Comparison of ENCODE assay signal across 10 mouse cellular contexts in genomic region chr12:76308436-76308835, GRCm38 (mm10). TPM values are rescaled to one million over a fixed set of nuclear protein-coding genes. Genes with fewer than 3 reads are reported as not detected.
A peak's percentile ranks its signal among the peaks of the same experiment; 100 is the strongest.
DNase-seq lines count a peak whose midpoint lies in the region; ATAC-seq lines count a peak whose summit lies in the region.
"Had no signal": no experiment of that assay in that cellular context is flagged by ENCODE, and none has a peak within 500 bp of the region (broad histone marks: within the 10 kb centered on the region; RNA-seq: fewer than 3 reads in every experiment).

No protein-coding gene starts in this region.

- H3K4me1 ChIP-seq in heart, embryonic 10.5 days = peaks cover 52% of the 10 kb centered on the region
- peaks cover 21% of the 10 kb centered on the region; the same call in 1 of the 2 replicates for H3K4me1 ChIP-seq in liver, embryonic 12.5 days
- peaks cover 15% of the 10 kb centered on the region; the same call in 1 of the 2 replicates for H3K4me1 ChIP-seq in embryonic facial prominence, embryonic 12.5 days
- H3K4me1 ChIP-seq in midbrain, embryonic 13.5 days (replicated peaks) = peaks cover 19% of the 10 kb centered on the region

- intact Hi-C loops in left cerebral cortex, postnatal 14 days (cut with DNase I) = no loop called here

- H3K4me3 ChIP-seq in heart, embryonic 10.5 days = no peak overlapping the region
- no peak overlapping the region for H3K4me3 ChIP-seq in liver, embryonic 12.5 days
- H3K4me3 ChIP-seq in embryonic facial prominence, embryonic 12.5 days = no peak overlapping the region
- no peak overlapping the region for H3K4me3 ChIP-seq in midbrain, embryonic 13.5 days (replicated peaks)

- peak overlapping the region; percentile 87 for H3K27ac ChIP-seq in heart, embryonic 10.5 days
- H3K27ac ChIP-seq in liver, embryonic 12.5 days = 0 out of 2 replicates have a peak overlapping the region, but pooled peaks have one; percentile 25
- peak overlapping the region; percentile 31; the same call in 1 of the 2 replicates for H3K27ac ChIP-seq in embryonic facial prominence, embryonic 12.5 days
- H3K27ac ChIP-seq in midbrain, embryonic 13.5 days = 0 out of 2 replicates have a peak overlapping the region, but pooled peaks have one; percentile 21

- ATAC-seq in liver, embryonic 12.5 days = no peak
- no peak for ATAC-seq in embryonic facial prominence, embryonic 12.5 days (ENCODE audit: insufficient number of reproducible peaks, insufficient read depth, low FRiP score, low TSS enrichment)
- ATAC-seq in midbrain, embryonic 13.5 days = no peak

- H3K36me3 ChIP-seq in heart, embryonic 10.5 days = peaks cover 55% of the 10 kb centered on the region
- H3K36me3 ChIP-seq in liver, embryonic 12.5 days = peaks cover 99% of the 10 kb centered on the region
- H3K36me3 ChIP-seq in embryonic facial prominence, embryonic 12.5 days = peaks cover 30% of the 10 kb centered on the region
- H3K36me3 ChIP-seq in midbrain, embryonic 13.5 days = peaks cover 43% of the 10 kb centered on the region

- no peak overlapping the region for H3K4me2 ChIP-seq in liver, embryonic 12.5 days
- H3K4me2 ChIP-seq in embryonic facial prominence, embryonic 12.5 days (replicated peaks) = no peak overlapping the region
- no peak overlapping the region for H3K4me2 ChIP-seq in midbrain, embryonic 13.5 days (replicated peaks)

- no peak for DNase-seq in heart, embryonic 10.5 days (ENCODE audit: low spot score)
- no peak for DNase-seq in heart, adult 9 months (ENCODE audit: low spot score in 2 of 2)
- DNase-seq in liver = no peak
- no peak for DNase-seq in cerebellum, postnatal 25 days
- DNase-seq in left cerebral cortex, postnatal 14 days (ENCODE audit: low spot score in 2 of 2) = no peak
- DNase-seq: kidney, adult 9 months; retina, postnatal 1 day had no signal

- 81% methylated on average over 5 of the region's 5 CpGs for WGBS in heart, embryonic 10.5 days
- 84% methylated on average over 5 of the region's 5 CpGs for WGBS in liver, embryonic 12.5 days (ENCODE audit: insufficient replicate concordance)
- 87% methylated on average over 5 of the region's 5 CpGs for WGBS in embryonic facial prominence, embryonic 12.5 days
- 89% methylated on average over 5 of the region's 5 CpGs for WGBS in midbrain, embryonic 13.5 days

- no peaks in the 10 kb centered on the region for H3K9me3 ChIP-seq in heart, embryonic 10.5 days
- no peaks in the 10 kb centered on the region for H3K9me3 ChIP-seq in liver, embryonic 12.5 days (replicated peaks)
- H3K9me3 ChIP-seq in embryonic facial prominence, embryonic 12.5 days = no peaks in the 10 kb centered on the region
- no peaks in the 10 kb centered on the region for H3K9me3 ChIP-seq in midbrain, embryonic 13.5 days

- no peaks in the 10 kb centered on the region for H3K27me3 ChIP-seq in heart, embryonic 10.5 days (ENCODE audit: insufficient read depth, poor library complexity, severe bottlenecking)
- H3K27me3 ChIP-seq in liver, embryonic 12.5 days (replicated peaks) = no peaks in the 10 kb centered on the region
- no peaks in the 10 kb centered on the region for H3K27me3 ChIP-seq in embryonic facial prominence, embryonic 12.5 days
- H3K27me3 ChIP-seq in midbrain, embryonic 13.5 days = no peaks in the 10 kb centered on the region

- H3K9ac ChIP-seq in liver, embryonic 12.5 days = no peak overlapping the region
- no peak overlapping the region for H3K9ac ChIP-seq in embryonic facial prominence, embryonic 12.5 days
- H3K9ac ChIP-seq in midbrain, embryonic 13.5 days (replicated peaks) = no peak overlapping the region

RNA-seq across cellular contexts. Expression of gene Akap5, which starts 16.3 kb away (rescaled TPM):
- 9.5 and 12.3 TPM in 2 replicates for polyA plus RNA-seq in heart, embryonic 10.5 days (2016; fragmentation: Nextera tagmentation; extraction: Ambion mirVana)
- 0.98 and 1.0 TPM in 2 replicates for polyA plus RNA-seq in liver, embryonic 12.5 days (2016; fragmentation: Nextera tagmentation; extraction: Ambion mirVana)
- 1.9 and 2.3 TPM in 2 replicates for polyA plus RNA-seq in embryonic facial prominence, embryonic 12.5 days (2016; fragmentation: Nextera tagmentation; extraction: Ambion mirVana)
- polyA plus RNA-seq in midbrain, embryonic 13.5 days (2015; fragmentation: Nextera tagmentation; extraction: Ambion mirVana) = 6.5 and 6.9 TPM in 2 replicates
- 100 to 1,000 TPM; 109 to 111 TPM for total RNA-seq in left cerebral cortex, postnatal 14 days (2021)

RNA-seq across cellular contexts. Expression of gene Mthfd1, which starts 53.3 kb away (rescaled TPM):
- 65.1 and 80.8 TPM in 2 replicates for polyA plus RNA-seq in heart, embryonic 10.5 days (2016; fragmentation: Nextera tagmentation; extraction: Ambion mirVana)
- polyA plus RNA-seq in liver, embryonic 12.5 days (2016; fragmentation: Nextera tagmentation; extraction: Ambion mirVana) = 135 and 142 TPM in 2 replicates
- polyA plus RNA-seq in embryonic facial prominence, embryonic 12.5 days (2016; fragmentation: Nextera tagmentation; extraction: Ambion mirVana) = 76.5 and 76.6 TPM in 2 replicates
- 33.5 and 33.9 TPM in 2 replicates for polyA plus RNA-seq in midbrain, embryonic 13.5 days (2015; fragmentation: Nextera tagmentation; extraction: Ambion mirVana)
- total RNA-seq in left cerebral cortex, postnatal 14 days (2021) = 10 to 100 TPM; 35.8 to 36.6 TPM

Comparison
In these comparisons a context has a peak if more than half of its experiments do, and no peak if none do; other contexts are left out.
1. H3K27ac ChIP-seq: peak in every context shown above with its lines; median percentile 87 in heart, embryonic 10.5 days; 31 in embryonic facial prominence, embryonic 12.5 days; 25 in liver, embryonic 12.5 days; 21 in midbrain, embryonic 13.5 days.